Mouse (Mus musculus) intestine, postnatal 0 days (tissue): ENCODE data around the gene Lbp. TPM values are rescaled to one million over a fixed set of nuclear protein-coding genes. Genes with fewer than 3 reads are reported as not detected.
A peak's percentile ranks its signal among the peaks of the same experiment; 100 is the strongest.

Source experiments
- ATAC-seq: fragments of 200-750 bp; cut with Nextera tagmentation; 2 replicates; pipeline ENCODE4 v1.8.0; 2017; ENCODE audit warnings: mild to moderate bottlenecking, moderate TSS enrichment, moderate library complexity
- H3K27ac ChIP-seq: fragments of 300-500 bp; sonication (generic); 2 replicates; pipeline ENCODE4 v1.5.1; 2014; ENCODE audit warnings: mild to moderate bottlenecking, low read depth, low read length, moderate library complexity
- H3K27me3 ChIP-seq: fragments of 300-500 bp; sonication (generic); replicated peaks from 2 replicates; pipeline ENCODE4 v1.6.1; 2014; ENCODE audit warnings: low read length, mixed read lengths; ENCODE audit not compliant: control insufficient read depth, insufficient read depth
- H3K36me3 ChIP-seq: fragments of 300-500 bp; sonication (generic); 2 replicates; pipeline ENCODE4 v1.6.1; 2014; ENCODE audit warnings: mild to moderate bottlenecking, moderate library complexity; ENCODE audit not compliant: control insufficient read depth, insufficient read depth
- H3K4me1 ChIP-seq: fragments of 300-500 bp; sonication (generic); replicated peaks from 2 replicates; pipeline ENCODE4 v1.6.1; 2014; ENCODE audit warnings: antibody characterized with exemption, low read length, mixed read lengths; ENCODE audit not compliant: control insufficient read depth, insufficient read depth
- H3K4me2 ChIP-seq: fragments of 300-500 bp; sonication (generic); replicated peaks from 2 replicates; pipeline ENCODE4 v1.6.1; 2014; ENCODE audit warnings: low read depth, mild to moderate bottlenecking, moderate library complexity
- H3K4me3 ChIP-seq: fragments of 300-500 bp; sonication (generic); 2 replicates; pipeline ENCODE4 v1.5.1; 2014; ENCODE audit warnings: low read depth, low read length
- H3K9ac ChIP-seq: fragments of 300-500 bp; sonication (generic); 2 replicates; pipeline ENCODE4 v1.6.1; 2014; ENCODE audit warnings: mild to moderate bottlenecking, low read depth, low read length
- H3K9me3 ChIP-seq: fragments of 300-500 bp; sonication (generic); 2 replicates; pipeline ENCODE4 v1.6.1; 2016; ENCODE audit warnings: mixed run types; ENCODE audit not compliant: control insufficient read depth
- CTCF ChIP-seq: sonication (generic); IDR thresholded peaks from 2 replicates; pipeline ENCODE4 v1.5.1; 2016; ENCODE audit warnings: low read depth, mild to moderate bottlenecking, control low read depth, antibody characterized with exemption, moderate library complexity
- WGBS: fragments of 180-500 bp; shearing (Covaris S2); extraction: QIAGEN DNeasy Blood & Tissue Kit; methylation state at CpG from one replicate; pipeline ENCODE4 v1.1.7; 2014; 5-methylcytosine and 5-hydroxymethylcytosine counted together
- polyA plus RNA-seq: library from polyadenylated mRNA; unstranded; fragments of >200 nt; fragmentation: Nextera tagmentation; extraction: Ambion mirVana; gene quantifications from 2 replicates; pipeline ENCODE4 v1.2.1, GENCODE M21; 2015

Gene Lbp
- polyA plus RNA-seq, 1 experiment from 2014 or later: 4.9 TPM

DNA sequence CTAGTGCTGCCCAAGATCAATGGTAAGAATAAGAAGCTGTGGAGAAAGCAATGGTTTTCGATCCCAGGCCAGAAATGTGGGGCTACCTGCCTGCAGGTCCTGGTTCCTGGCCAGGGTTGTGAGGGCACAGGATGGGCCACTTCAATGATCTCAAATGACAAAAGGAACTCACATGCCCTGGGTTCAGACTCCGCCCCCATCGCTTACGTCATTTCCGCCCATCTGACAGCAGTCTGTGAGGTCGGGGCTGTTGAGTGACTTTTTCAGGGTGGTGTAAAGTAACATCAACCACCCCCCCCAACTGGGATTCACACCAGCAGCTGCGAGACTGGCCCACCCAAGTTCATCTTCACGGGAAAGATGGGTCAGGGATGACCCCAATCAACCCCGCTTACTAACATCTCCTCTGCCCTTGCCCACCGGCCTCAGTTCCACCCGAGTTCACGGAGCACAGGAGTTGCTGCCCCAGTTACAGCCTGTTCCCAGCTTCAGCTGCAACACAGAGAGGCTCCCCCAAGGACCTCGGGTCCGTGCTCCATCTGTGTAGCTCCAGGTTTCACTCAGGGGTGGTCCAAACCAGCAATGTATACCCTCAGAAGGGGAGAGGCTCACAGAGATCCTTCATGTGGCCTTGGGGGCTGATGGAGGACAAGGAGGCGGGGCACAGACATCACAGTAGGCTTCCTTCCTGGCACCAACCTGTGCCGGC lies 24.6 kb upstream of the Lbp start:
- H3K27ac ChIP-seq: no peak overlapping the region
- no peaks in the 10 kb centered on the region for H3K27me3 ChIP-seq
- no peak overlapping the region for H3K4me3 ChIP-seq
- H3K4me2 ChIP-seq: no peak overlapping the region
- no peak for TF ChIP-seq CTCF
- H3K4me1 ChIP-seq: no peaks in the 10 kb centered on the region
- H3K9ac ChIP-seq: no peak overlapping the region
- no peak for ATAC-seq
- no peaks in the 10 kb centered on the region for H3K36me3 ChIP-seq
- H3K9me3 ChIP-seq: no peaks in the 10 kb centered on the region
- WGBS: 60% methylated on average over 16 of the region's 16 CpGs

DNA sequence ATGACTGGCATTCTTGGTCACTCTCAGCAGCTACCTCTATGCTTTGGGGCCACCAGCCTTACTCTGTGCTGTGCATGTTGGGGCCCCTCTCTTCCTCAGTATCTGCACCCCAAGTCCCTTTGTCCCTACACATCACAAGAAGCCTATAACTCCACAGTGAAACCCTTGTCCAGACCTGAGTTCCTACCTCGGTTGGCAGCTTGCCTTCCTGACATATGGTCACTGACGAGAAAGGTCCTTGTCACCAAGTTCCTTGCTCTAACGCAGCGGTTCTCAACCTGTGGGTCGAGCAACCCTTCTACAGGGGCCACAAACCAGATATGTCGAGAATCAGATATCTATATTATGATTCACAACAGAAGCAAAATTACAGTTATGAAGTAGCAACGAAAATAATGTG lies 23.2 kb upstream of the Lbp start:
- Histone ChIP-seq H3K27me3 (no peaks in the 10 kb centered on the region), H3K4me2 (no peak overlapping the region)

DNA sequence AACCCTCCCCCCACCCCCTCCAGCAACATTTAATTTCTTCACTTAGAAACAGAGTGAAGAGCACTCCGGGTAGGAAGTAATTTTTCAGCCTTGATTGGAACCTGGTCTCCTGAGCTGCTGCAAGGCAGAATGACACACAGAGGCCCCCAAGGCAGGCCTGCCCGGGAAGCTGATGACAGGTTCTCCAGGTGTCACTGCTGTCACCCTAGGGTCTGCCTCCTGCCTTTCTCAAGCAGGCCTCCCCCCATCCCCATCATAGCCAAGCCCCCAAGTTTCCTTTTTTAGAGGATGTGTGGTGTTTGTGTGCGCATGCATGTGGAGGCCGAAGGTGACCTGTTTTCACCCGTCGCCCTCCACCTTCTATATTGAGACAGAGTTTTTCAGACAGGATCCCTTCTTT lies 22.5 kb upstream of the Lbp start:
- TF ChIP-seq CTCF: no peak
- H3K27ac ChIP-seq: no peak overlapping the region
- no peaks in the 10 kb centered on the region for H3K36me3 ChIP-seq
- no peak overlapping the region for H3K4me3 ChIP-seq
- no peaks in the 10 kb centered on the region for H3K9me3 ChIP-seq
- no peak overlapping the region for H3K4me2 ChIP-seq
- no peak for ATAC-seq
- WGBS: 80% methylated on average over 6 of the region's 6 CpGs
- no peaks in the 10 kb centered on the region for H3K27me3 ChIP-seq
- no peaks in the 10 kb centered on the region for H3K4me1 ChIP-seq
- H3K9ac ChIP-seq: no peak overlapping the region

More for the DNA sequence above, 23.2 kb upstream of the Lbp start:
- no peak for TF ChIP-seq CTCF
- no peak overlapping the region for H3K4me3 ChIP-seq
- H3K9me3 ChIP-seq: no peaks in the 10 kb centered on the region
- H3K4me1 ChIP-seq: no peaks in the 10 kb centered on the region
- 81% methylated on average over 7 of the region's 7 CpGs for WGBS
- no peak overlapping the region for H3K27ac ChIP-seq
- no peak overlapping the region for H3K9ac ChIP-seq
- H3K36me3 ChIP-seq: no peaks in the 10 kb centered on the region
- ATAC-seq: no peak

DNA sequence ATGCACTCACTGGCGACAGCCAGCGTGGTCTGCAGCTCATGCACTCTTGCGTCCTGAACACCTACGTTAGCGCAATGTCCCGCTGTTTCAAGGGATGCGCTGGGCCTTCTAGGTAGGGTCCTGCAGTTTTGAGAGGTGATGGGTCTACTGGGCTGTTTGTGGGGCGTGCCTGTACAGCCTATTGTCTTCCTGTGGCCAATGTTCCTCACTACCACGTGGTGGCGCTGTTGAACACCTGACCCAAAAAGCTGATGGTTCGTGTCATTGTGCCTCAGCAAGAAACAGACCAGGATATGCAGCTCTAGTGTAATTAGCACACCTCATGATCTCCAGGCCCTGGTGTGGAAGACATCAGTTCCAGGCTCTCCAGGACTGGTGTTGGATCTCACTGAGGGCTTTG lies 21.7 kb upstream of the Lbp start:
- WGBS: 21% methylated on average over 11 of the region's 11 CpGs
- Histone ChIP-seq H3K27ac (no peak overlapping the region), H3K4me2 (no peak overlapping the region), H3K4me1 (no peaks in the 10 kb centered on the region), H3K27me3 (no peaks in the 10 kb centered on the region), H3K36me3 (no peaks in the 10 kb centered on the region), H3K9ac (no peak overlapping the region), H3K4me3 (no peak overlapping the region), H3K9me3 (no peaks in the 10 kb centered on the region)
- TF ChIP-seq CTCF: peak; percentile 89
- 0 out of 2 replicates have a peak, but pooled peaks have one; percentile 6 for ATAC-seq

DNA sequence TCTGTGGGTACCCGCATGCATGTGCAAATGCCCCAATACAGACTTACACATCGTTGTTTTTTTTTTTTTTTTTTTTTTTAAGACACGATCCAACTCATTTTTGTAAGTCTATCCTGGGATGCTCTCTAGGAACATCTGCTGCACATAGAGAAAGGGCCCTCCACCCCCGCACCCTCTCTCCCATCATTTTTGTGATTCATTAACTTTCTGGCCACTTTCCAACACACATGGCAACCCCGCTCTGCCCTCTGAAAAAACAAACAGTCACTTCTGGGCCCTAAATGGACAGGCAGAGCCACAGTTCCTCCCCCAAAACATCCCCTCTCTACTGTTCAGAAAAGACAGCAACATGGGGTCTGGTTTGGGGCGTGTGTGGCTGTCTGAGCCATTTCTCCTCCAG lies 20.6 kb upstream of the Lbp start:
- H3K4me3 ChIP-seq: no peak overlapping the region
- TF ChIP-seq CTCF: no peak
- no peak overlapping the region for H3K9ac ChIP-seq
- no peak overlapping the region for H3K4me2 ChIP-seq
- no peaks in the 10 kb centered on the region for H3K4me1 ChIP-seq
- 63% methylated on average over 6 of the region's 6 CpGs for WGBS
- ATAC-seq: no peak
- no peaks in the 10 kb centered on the region for H3K9me3 ChIP-seq
- no peak overlapping the region for H3K27ac ChIP-seq
- H3K36me3 ChIP-seq: no peaks in the 10 kb centered on the region
- no peaks in the 10 kb centered on the region for H3K27me3 ChIP-seq

DNA sequence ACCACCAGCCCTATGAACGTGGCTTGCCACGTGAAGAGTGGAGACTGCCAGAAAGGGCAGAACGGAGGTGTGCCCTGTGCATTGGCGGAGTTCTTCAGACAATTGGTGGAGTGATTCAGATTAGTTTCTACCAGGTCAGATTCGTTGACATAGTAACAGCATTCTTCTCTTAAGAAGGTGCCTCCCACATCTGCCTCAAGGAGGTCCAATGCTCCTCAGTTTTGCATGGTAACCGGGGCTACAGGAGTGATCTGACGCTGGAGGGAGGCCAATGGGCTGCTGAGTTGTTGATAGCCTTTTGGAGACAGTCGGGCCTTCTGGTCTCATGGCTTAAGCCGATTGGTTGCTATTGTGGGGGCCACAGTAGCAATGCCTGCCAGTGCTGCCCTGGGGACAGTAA lies 10.6 kb upstream of the Lbp start:
- ATAC-seq: no peak
- H3K27me3 ChIP-seq: no peaks in the 10 kb centered on the region
- 59% methylated on average over 9 of the region's 9 CpGs for WGBS
- no peak for TF ChIP-seq CTCF
- no peak overlapping the region for H3K4me2 ChIP-seq
- no peak overlapping the region for H3K27ac ChIP-seq
- H3K9ac ChIP-seq: no peak overlapping the region
- H3K36me3 ChIP-seq: no peaks in the 10 kb centered on the region
- H3K4me3 ChIP-seq: no peak overlapping the region
- H3K9me3 ChIP-seq: no peaks in the 10 kb centered on the region
- no peaks in the 10 kb centered on the region for H3K4me1 ChIP-seq
